Mouse (Mus musculus): ENCODE measurements around the gene Mrps15. TPM values are rescaled to one million over a fixed set of nuclear protein-coding genes. Genes with fewer than 3 reads are reported as not detected.

Gene Mrps15
- polyA plus RNA-seq, 1 experiment from 2014 or later = 63.5 TPM

- DNase-seq (ENCODE audit: low spot score) (no peak), ATAC-seq (no peak)
- Histone ChIP-seq H3K9me3 (ENCODE audit: low read length) (no peaks in the 10 kb centered on the region), H3K9ac (replicated peaks; ENCODE audit: low read depth) (no peak overlapping the region), H3K4me1 (ENCODE audit: insufficient read depth, low read depth, low read length) (no peaks in the 10 kb centered on the region), H3K36me3 (ENCODE audit: insufficient read depth, low read length) (no peaks in the 10 kb centered on the region), H3K27ac (ENCODE audit: low read length) (no peak overlapping the region), H3K4me3 (ENCODE audit: low read depth, low read length) (no peak overlapping the region), H3K27me3 (replicated peaks; ENCODE audit: insufficient read depth, low read length) (no peaks in the 10 kb centered on the region), H3K4me2 (replicated peaks; ENCODE audit: low read depth, low read length) (no peak overlapping the region)
- TF ChIP-seq EP300 (IDR thresholded peaks at IDR 0.05) (no peak), CTCF (IDR thresholded peaks at IDR 0.05) (no peak)
- 78% methylated on average over 7 of the region's 7 CpGs for WGBS
Observed at GRCm38 (mm10) chr4:126065241-126065640, 18.5 kb downstream of the Mrps15 start.

- no peak overlapping the region for H3K4me2 ChIP-seq (replicated peaks; ENCODE audit: low read depth, low read length)
- H3K36me3 ChIP-seq (ENCODE audit: insufficient read depth, low read length) = no peaks in the 10 kb centered on the region
- TF ChIP-seq EP300 (IDR thresholded peaks at IDR 0.05) = peak; percentile 85
- TF ChIP-seq CTCF (IDR thresholded peaks at IDR 0.05) = no peak
- H3K4me3 ChIP-seq (ENCODE audit: low read depth, low read length) = no peak overlapping the region
- no peak overlapping the region for H3K9ac ChIP-seq (replicated peaks; ENCODE audit: low read depth)
- no peaks in the 10 kb centered on the region for H3K9me3 ChIP-seq (ENCODE audit: low read length)
- no peak overlapping the region for H3K27ac ChIP-seq (ENCODE audit: low read length)
- WGBS = 34% methylated on average over 15 of the region's 15 CpGs
- ATAC-seq (peak; percentile 70), DNase-seq (ENCODE audit: low spot score) (peak; percentile 65)
- H3K4me1 ChIP-seq (ENCODE audit: insufficient read depth, low read depth, low read length) = no peaks in the 10 kb centered on the region
- H3K27me3 ChIP-seq (replicated peaks; ENCODE audit: insufficient read depth, low read length) = no peaks in the 10 kb centered on the region
Observed at GRCm38 (mm10) chr4:126067401-126068077, 20.8 kb downstream of the Mrps15 start.

- H3K4me3 ChIP-seq (ENCODE audit: low read depth, low read length) = no peak overlapping the region
- no peak overlapping the region for H3K4me2 ChIP-seq (replicated peaks; ENCODE audit: low read depth, low read length)
- no peaks in the 10 kb centered on the region for H3K27me3 ChIP-seq (replicated peaks; ENCODE audit: insufficient read depth, low read length)
- H3K9me3 ChIP-seq (ENCODE audit: low read length) = no peaks in the 10 kb centered on the region
- DNase-seq (ENCODE audit: low spot score) (no peak), ATAC-seq (no peak)
- no peak overlapping the region for H3K27ac ChIP-seq (ENCODE audit: low read length)
- no peaks in the 10 kb centered on the region for H3K4me1 ChIP-seq (ENCODE audit: insufficient read depth, low read depth, low read length)
- no peak overlapping the region for H3K9ac ChIP-seq (replicated peaks; ENCODE audit: low read depth)
- TF ChIP-seq CTCF (IDR thresholded peaks at IDR 0.05) (no peak), EP300 (IDR thresholded peaks at IDR 0.05) (no peak)
- no peaks in the 10 kb centered on the region for H3K36me3 ChIP-seq (ENCODE audit: insufficient read depth, low read length)
- 88% methylated on average over 6 of the region's 6 CpGs for WGBS
Observed at GRCm38 (mm10) chr4:126068842-126069241, 22.1 kb downstream of the Mrps15 start.

DNA sequence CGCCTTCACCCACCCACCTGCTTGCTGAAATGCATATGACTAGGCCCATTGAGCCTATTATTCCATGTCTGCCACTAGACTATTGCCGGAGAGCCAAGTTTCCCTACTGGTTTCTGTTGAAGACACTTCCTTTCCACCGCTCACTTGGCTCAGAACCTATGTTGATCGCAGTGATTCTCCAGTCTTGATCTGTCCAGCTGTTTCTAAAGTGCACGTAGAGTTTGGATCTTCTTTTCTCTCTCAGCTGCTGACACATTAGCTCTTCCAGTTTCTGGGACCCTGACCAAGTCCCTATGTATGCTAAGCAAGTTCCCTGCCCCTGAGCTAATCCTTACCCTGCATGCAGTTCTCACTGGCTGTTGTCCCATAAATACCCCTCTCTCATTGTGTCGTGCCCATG, 31.1 kb downstream of the Mrps15 start:
- no peaks in the 10 kb centered on the region for H3K27me3 ChIP-seq (replicated peaks; ENCODE audit: insufficient read depth, low read length)
- H3K4me3 ChIP-seq (ENCODE audit: low read depth, low read length) = no peak overlapping the region
- H3K9me3 ChIP-seq (ENCODE audit: low read length) = no peaks in the 10 kb centered on the region
- 64% methylated on average over 6 of the region's 6 CpGs for WGBS
- no peak overlapping the region for H3K9ac ChIP-seq (replicated peaks; ENCODE audit: low read depth)
- H3K4me1 ChIP-seq (ENCODE audit: insufficient read depth, low read depth, low read length) = no peaks in the 10 kb centered on the region
- no peak overlapping the region for H3K27ac ChIP-seq (ENCODE audit: low read length)
- DNase-seq (ENCODE audit: low spot score) (peak; percentile 71), ATAC-seq (peak; percentile 64)
- H3K4me2 ChIP-seq (replicated peaks; ENCODE audit: low read depth, low read length) = no peak overlapping the region
- H3K36me3 ChIP-seq (ENCODE audit: insufficient read depth, low read length) = no peaks in the 10 kb centered on the region
- TF ChIP-seq EP300 (IDR thresholded peaks at IDR 0.05) = no peak
- no peak for TF ChIP-seq CTCF (IDR thresholded peaks at IDR 0.05)

- H3K27me3 ChIP-seq (replicated peaks; ENCODE audit: insufficient read depth, low read length) = no peaks in the 10 kb centered on the region
- TF ChIP-seq EP300 (IDR thresholded peaks at IDR 0.05) = no peak
- TF ChIP-seq CTCF (IDR thresholded peaks at IDR 0.05) = no peak
- H3K9me3 ChIP-seq (ENCODE audit: low read length) = no peaks in the 10 kb centered on the region
- no peak overlapping the region for H3K9ac ChIP-seq (replicated peaks; ENCODE audit: low read depth)
- H3K4me3 ChIP-seq (ENCODE audit: low read depth, low read length) = no peak overlapping the region
- H3K27ac ChIP-seq (ENCODE audit: low read length) = no peak overlapping the region
- H3K36me3 ChIP-seq (ENCODE audit: insufficient read depth, low read length) = no peaks in the 10 kb centered on the region
- H3K4me1 ChIP-seq (ENCODE audit: insufficient read depth, low read depth, low read length) = no peaks in the 10 kb centered on the region
- H3K4me2 ChIP-seq (replicated peaks; ENCODE audit: low read depth, low read length) = no peak overlapping the region
- DNase-seq (ENCODE audit: low spot score) (no peak), ATAC-seq (no peak)
- 59% methylated on average over 4 of the region's 4 CpGs for WGBS
Observed at GRCm38 (mm10) chr4:126079266-126079665, 32.5 kb downstream of the Mrps15 start.

- no peak for ATAC-seq
- no peak overlapping the region for H3K4me3 ChIP-seq (ENCODE audit: low read depth, low read length)
- TF ChIP-seq EP300 (IDR thresholded peaks at IDR 0.05) = no peak
Observed at GRCm38 (mm10) chr4:126081601-126082000, 34.9 kb downstream of the Mrps15 start.

GRCm38 (mm10) chr4:126083021-126083420, 36.3 kb downstream of the Mrps15 start:
- Histone ChIP-seq H3K27ac (ENCODE audit: low read length) (no peak overlapping the region), H3K36me3 (ENCODE audit: insufficient read depth, low read length) (no peaks in the 10 kb centered on the region), H3K4me1 (ENCODE audit: insufficient read depth, low read depth, low read length) (no peaks in the 10 kb centered on the region), H3K9me3 (ENCODE audit: low read length) (no peaks in the 10 kb centered on the region), H3K4me3 (ENCODE audit: low read depth, low read length) (no peak overlapping the region), H3K9ac (replicated peaks; ENCODE audit: low read depth) (no peak overlapping the region), H3K27me3 (replicated peaks; ENCODE audit: insufficient read depth, low read length) (no peaks in the 10 kb centered on the region), H3K4me2 (replicated peaks; ENCODE audit: low read depth, low read length) (no peak overlapping the region)
- DNase-seq (ENCODE audit: low spot score) (no peak), ATAC-seq (no peak)
- no peak for TF ChIP-seq EP300 (IDR thresholded peaks at IDR 0.05)
- TF ChIP-seq CTCF (IDR thresholded peaks at IDR 0.05) = no peak
- WGBS = 83% methylated on average over 9 of the region's 9 CpGs

More at GRCm38 (mm10) chr4:126081601-126082000, 34.9 kb downstream of the Mrps15 start:
- Histone ChIP-seq H3K4me1 (ENCODE audit: insufficient read depth, low read depth, low read length) (no peaks in the 10 kb centered on the region), H3K27me3 (replicated peaks; ENCODE audit: insufficient read depth, low read length) (no peaks in the 10 kb centered on the region), H3K4me2 (replicated peaks; ENCODE audit: low read depth, low read length) (no peak overlapping the region), H3K9ac (replicated peaks; ENCODE audit: low read depth) (no peak overlapping the region), H3K36me3 (ENCODE audit: insufficient read depth, low read length) (no peaks in the 10 kb centered on the region), H3K9me3 (ENCODE audit: low read length) (no peaks in the 10 kb centered on the region), H3K27ac (ENCODE audit: low read length) (no peak overlapping the region)
- no peak for DNase-seq (ENCODE audit: low spot score)
- WGBS = 96% methylated on average over 1 of the region's 1 CpGs

All from lung, postnatal 0 days (tissue).